Mouse (Mus musculus) neural tube, embryonic 11.5 days (tissue): ENCODE measurements at regions not wholly inside any gene's neighbourhood (a gene's known extent, or its start where the extent isn't known, plus 50 kb on each side); places are given as distances from the start of the nearest gene placed in this dataset.

Experiments
- ATAC-seq: fragments of 200-750 bp; cut with Nextera tagmentation; 2 replicates; pipeline ENCODE4 v1.8.0; 2017; ENCODE audit warnings: moderate number of reproducible peaks, mild to moderate bottlenecking, moderate TSS enrichment, moderate library complexity; ENCODE audit not compliant: insufficient read depth, low FRiP score, low TSS enrichment
- DNase-seq: peaks from one replicate; pipeline ENCODE4 v3.0.0-alpha.2; 2015; ENCODE audit warnings: low spot score
- H3K27ac ChIP-seq: fragments of 300-500 bp; sonication (generic); 2 replicates; pipeline ENCODE4 v1.5.1; 2014; ENCODE audit warnings: low read depth, mild to moderate bottlenecking, low read length
- H3K27me3 ChIP-seq: fragments of 300-500 bp; sonication (generic); 2 replicates; pipeline ENCODE4 v1.6.1; 2014; ENCODE audit warnings: mild to moderate bottlenecking, low read length, mixed read lengths; ENCODE audit not compliant: control insufficient read depth, insufficient read depth
- H3K36me3 ChIP-seq: fragments of 300-500 bp; sonication (generic); 2 replicates; pipeline ENCODE4 v1.6.1; 2014; ENCODE audit warnings: mild to moderate bottlenecking, low read length, moderate library complexity, mixed read lengths; ENCODE audit not compliant: control insufficient read depth, insufficient read depth
- H3K4me1 ChIP-seq: fragments of 300-500 bp; sonication (generic); 2 replicates; pipeline ENCODE4 v1.6.1; 2014; ENCODE audit warnings: low read length, mixed read lengths; ENCODE audit not compliant: control insufficient read depth, insufficient read depth
- H3K4me2 ChIP-seq: fragments of 300-500 bp; sonication (generic); 2 replicates; pipeline ENCODE4 v1.6.1; 2014; ENCODE audit warnings: low read depth, mild to moderate bottlenecking, moderate library complexity
- H3K4me3 ChIP-seq: fragments of 300-500 bp; sonication (generic); 2 replicates; pipeline ENCODE4 v1.5.1; 2014; ENCODE audit warnings: low read depth, low read length
- H3K9ac ChIP-seq: fragments of 300-500 bp; sonication (generic); 2 replicates; pipeline ENCODE4 v1.6.1; 2014; ENCODE audit warnings: mild to moderate bottlenecking, low read length
- H3K9me3 ChIP-seq: fragments of 300-500 bp; sonication (generic); 2 replicates; pipeline ENCODE4 v1.6.1; 2016; ENCODE audit warnings: low read length; ENCODE audit not compliant: control insufficient read depth
- WGBS: fragments of 180-500 bp; shearing (Covaris S2); extraction: QIAGEN DNeasy Blood & Tissue Kit; methylation state at CpG from one replicate; pipeline ENCODE4 v1.1.7; 2014; 5-methylcytosine and 5-hydroxymethylcytosine counted together

DNA sequence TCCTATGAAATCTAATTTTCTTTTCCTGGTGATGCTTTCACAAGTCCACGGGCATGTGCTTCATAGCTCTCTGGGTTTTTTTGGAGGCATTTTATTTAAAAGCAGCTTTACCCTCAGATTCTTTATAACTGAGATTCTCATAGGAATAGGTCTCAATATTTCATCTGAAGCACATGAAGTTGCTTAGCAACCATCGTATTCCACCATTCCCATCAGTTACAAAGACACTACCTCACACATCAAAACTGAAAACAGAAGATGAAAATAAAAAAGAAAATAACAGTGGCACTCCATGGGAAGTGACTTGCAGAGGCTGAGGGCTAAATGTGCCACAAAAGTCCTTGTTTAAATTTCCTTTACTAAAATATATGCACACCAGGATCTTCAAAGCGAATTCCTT is 384.0 kb upstream of the 1700015G11Rik start:
- 83% methylated on average over 3 of the region's 3 CpGs for WGBS
- Histone ChIP-seq H3K36me3 (no peaks in the 10 kb centered on the region), H3K27me3 (no peaks in the 10 kb centered on the region), H3K27ac (no peak overlapping the region), H3K9me3 (no peaks in the 10 kb centered on the region), H3K4me2 (no peak overlapping the region), H3K4me3 (no peak overlapping the region), H3K4me1 (no peaks in the 10 kb centered on the region), H3K9ac (no peak overlapping the region)
- ATAC-seq (no peak), DNase-seq (no peak)

DNA sequence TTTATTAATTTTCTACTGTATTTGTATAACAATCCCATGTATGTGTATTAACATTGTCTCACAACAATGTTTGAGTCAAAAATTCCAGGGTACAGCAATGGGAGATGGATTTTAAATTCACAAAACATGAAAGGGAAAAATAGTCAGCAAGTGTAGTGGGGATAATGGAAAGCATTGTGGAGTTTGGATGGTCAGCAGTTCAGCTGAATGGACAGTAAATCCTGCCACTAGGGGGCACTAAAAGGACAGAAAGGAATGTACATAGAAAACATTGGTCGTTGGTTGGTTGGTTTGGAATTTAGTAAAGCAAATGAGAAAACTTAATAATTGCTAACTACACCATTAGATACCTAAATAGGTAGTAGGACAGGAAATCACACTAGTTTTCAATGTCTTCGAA is 376.3 kb upstream of the 1700015G11Rik start:
- Histone ChIP-seq H3K9ac (no peak overlapping the region), H3K4me2 (no peak overlapping the region), H3K27me3 (no peaks in the 10 kb centered on the region), H3K4me3 (no peak overlapping the region), H3K4me1 (no peaks in the 10 kb centered on the region), H3K36me3 (no peaks in the 10 kb centered on the region), H3K27ac (no peak overlapping the region), H3K9me3 (no peaks in the 10 kb centered on the region)
- ATAC-seq (no peak), DNase-seq (peak; percentile 54)
- 39% methylated on average over 2 of the region's 2 CpGs for WGBS
